Mouse (Mus musculus): ENCODE data around the gene Cfap77. TPM values are rescaled to one million over a fixed set of nuclear protein-coding genes. Genes with fewer than 3 reads are reported as not detected.

Cfap77 gene
- total RNA-seq, 2 experiments from 2014 or later: not detected

- peak; percentile 64 for ATAC-seq (ENCODE audit: poor library complexity, severe bottlenecking)
Measured at GRCm38 (mm10) chr2:29052943-29053454, 1.9 kb downstream of the Cfap77 start.

GRCm38 (mm10) chr2:29051932-29052331 is 2.9 kb downstream of the Cfap77 start:
- no peak for ATAC-seq (ENCODE audit: poor library complexity, severe bottlenecking)

- no peak for ATAC-seq (ENCODE audit: poor library complexity, severe bottlenecking)
Measured at GRCm38 (mm10) chr2:29046151-29046550, 8.7 kb downstream of the Cfap77 start.

GRCm38 (mm10) chr2:29042124-29042523 is 12.7 kb downstream of the Cfap77 start:
- ATAC-seq (ENCODE audit: poor library complexity, severe bottlenecking): no peak

- no peak for ATAC-seq (ENCODE audit: poor library complexity, severe bottlenecking)
Measured at GRCm38 (mm10) chr2:29041477-29041768, 13.4 kb downstream of the Cfap77 start.

- ATAC-seq (ENCODE audit: poor library complexity, severe bottlenecking): no peak
Measured at GRCm38 (mm10) chr2:29040594-29041476, 14.0 kb downstream of the Cfap77 start.

- no peak for ATAC-seq (ENCODE audit: poor library complexity, severe bottlenecking)
Measured at GRCm38 (mm10) chr2:29039741-29040140, 15.1 kb downstream of the Cfap77 start.

GRCm38 (mm10) chr2:29035698-29036097 is 19.2 kb downstream of the Cfap77 start:
- no peak for ATAC-seq (ENCODE audit: poor library complexity, severe bottlenecking)

GRCm38 (mm10) chr2:29034542-29035475 is 20.1 kb downstream of the Cfap77 start:
- no peak for ATAC-seq (ENCODE audit: poor library complexity, severe bottlenecking)

- no peak for ATAC-seq (ENCODE audit: poor library complexity, severe bottlenecking)
Measured at GRCm38 (mm10) chr2:29031951-29032350, 22.9 kb downstream of the Cfap77 start.

GRCm38 (mm10) chr2:29030048-29030734 is 24.7 kb downstream of the Cfap77 start:
- no peak for ATAC-seq (ENCODE audit: poor library complexity, severe bottlenecking)

GRCm38 (mm10) chr2:29025284-29025683 is 29.6 kb downstream of the Cfap77 start:
- ATAC-seq (ENCODE audit: poor library complexity, severe bottlenecking): no peak

- no peak for ATAC-seq (ENCODE audit: poor library complexity, severe bottlenecking)
Measured at GRCm38 (mm10) chr2:29023001-29023400, 31.9 kb downstream of the Cfap77 start.

- ATAC-seq (ENCODE audit: poor library complexity, severe bottlenecking): no peak
Measured at GRCm38 (mm10) chr2:29021025-29021424, 33.8 kb downstream of the Cfap77 start.

GRCm38 (mm10) chr2:29018680-29019079 is 36.2 kb downstream of the Cfap77 start:
- no peak for ATAC-seq (ENCODE audit: poor library complexity, severe bottlenecking)

GRCm38 (mm10) chr2:29016599-29017587 is 38.0 kb downstream of the Cfap77 start:
- ATAC-seq (ENCODE audit: poor library complexity, severe bottlenecking): no peak

- ATAC-seq (ENCODE audit: poor library complexity, severe bottlenecking): no peak
Measured at GRCm38 (mm10) chr2:29012523-29012922, 42.3 kb downstream of the Cfap77 start.

GRCm38 (mm10) chr2:29007656-29008055 is 47.2 kb downstream of the Cfap77 start:
- ATAC-seq (ENCODE audit: poor library complexity, severe bottlenecking): no peak

GRCm38 (mm10) chr2:29006455-29007034 is 48.3 kb downstream of the Cfap77 start:
- no peak for ATAC-seq (ENCODE audit: poor library complexity, severe bottlenecking)

Measured in megakaryocyte, adult 5-6 weeks (primary cell).